Mouse (Mus musculus) erythroid progenitor cell, adult 5-6 weeks (primary cell): Measurements from ENCODE around the gene Slc25a11. TPM values are rescaled to one million over a fixed set of nuclear protein-coding genes. Genes with fewer than 3 reads are reported as not detected.

Source experiments
- total RNA-seq, 2 experiments: library from RNA; stranded (forward) in 1 of 2; stranded (reverse) in 1 of 2; fragments of 150-400 nt in 1 of 2; fragments of 186-747, 209-891 nt in 1 of 2; gene quantifications; 2 replicates each; pipeline versions ENCODE4 v1.2.3 to v1.2.4; 2015 to 2017; ENCODE audit warnings: low replicate concordance in 2 of 2

Gene Slc25a11
- total RNA-seq, 2 experiments from 2014 or later = 21.9 to 26.0 TPM

Other genes with a start within 250 kb of the Slc25a11 start
- 3.2 and 8.4 TPM in 2 replicates for gene Pelp1, start 237.4 kb downstream of the Slc25a11 start, total RNA-seq (2015; ENCODE audit: low replicate concordance)
- gene Pelp1, start 237.4 kb downstream of the Slc25a11 start, total RNA-seq (2017; ENCODE audit: low replicate concordance) = 3.1 and 3.8 TPM in 2 replicates
- 30.6 and 51.2 TPM in 2 replicates for gene Arrb2, start 214.8 kb downstream of the Slc25a11 start, total RNA-seq (2015; ENCODE audit: low replicate concordance)
- 27.9 and 33.4 TPM in 2 replicates for gene Arrb2, start 214.8 kb downstream of the Slc25a11 start, total RNA-seq (2017; ENCODE audit: low replicate concordance)
- 11.9 and 18.0 TPM in 2 replicates for gene Med11, start 195.6 kb downstream of the Slc25a11 start, total RNA-seq (2015; ENCODE audit: low replicate concordance)
- gene Med11, start 195.6 kb downstream of the Slc25a11 start, total RNA-seq (2017; ENCODE audit: low replicate concordance) = 6.4 and 31.5 TPM in 2 replicates
- not detected in 2 replicates for gene Zmynd15, start 188.0 kb downstream of the Slc25a11 start, total RNA-seq (2015; ENCODE audit: low replicate concordance)
- not detected in 2 replicates for gene Zmynd15, start 188.0 kb downstream of the Slc25a11 start, total RNA-seq (2017; ENCODE audit: low replicate concordance)
- gene Cxcl16, start 187.5 kb downstream of the Slc25a11 start, total RNA-seq (2015; ENCODE audit: low replicate concordance) = not detected in 2 replicates
- not detected in 2 replicates for gene Cxcl16, start 187.5 kb downstream of the Slc25a11 start, total RNA-seq (2017; ENCODE audit: low replicate concordance)
- gene Tm4sf5, start 142.2 kb downstream of the Slc25a11 start, total RNA-seq (2015; ENCODE audit: low replicate concordance) = not detected in 2 replicates
- not detected in 2 replicates for gene Tm4sf5, start 142.2 kb downstream of the Slc25a11 start, total RNA-seq (2017; ENCODE audit: low replicate concordance)
- gene Vmo1, start 132.9 kb downstream of the Slc25a11 start, total RNA-seq (2015; ENCODE audit: low replicate concordance) = not detected in 2 replicates
- gene Vmo1, start 132.9 kb downstream of the Slc25a11 start, total RNA-seq (2017; ENCODE audit: low replicate concordance) = not detected in 2 replicates
- gene Gltpd2, start 128.3 kb downstream of the Slc25a11 start, total RNA-seq (2015; ENCODE audit: low replicate concordance) = not detected in 2 replicates
- gene Gltpd2, start 128.3 kb downstream of the Slc25a11 start, total RNA-seq (2017; ENCODE audit: low replicate concordance) = not detected in 2 replicates
- gene Psmb6, start 122.1 kb downstream of the Slc25a11 start, total RNA-seq (2015; ENCODE audit: low replicate concordance) = 40.2 and 49.0 TPM in 2 replicates
- gene Psmb6, start 122.1 kb downstream of the Slc25a11 start, total RNA-seq (2017; ENCODE audit: low replicate concordance) = 52.0 and 74.6 TPM in 2 replicates
- gene Gm40193, start 114.5 kb downstream of the Slc25a11 start, total RNA-seq (2015; ENCODE audit: low replicate concordance) = not detected in 2 replicates
- not detected in 2 replicates for gene Gm40193, start 114.5 kb downstream of the Slc25a11 start, total RNA-seq (2017; ENCODE audit: low replicate concordance)
- not detected in 2 replicates for gene Pld2, start 107.4 kb downstream of the Slc25a11 start, total RNA-seq (2015; ENCODE audit: low replicate concordance)
- 0.23 and 0.64 TPM in 2 replicates for gene Pld2, start 107.4 kb downstream of the Slc25a11 start, total RNA-seq (2017; ENCODE audit: low replicate concordance)
- gene Mink1, start 84.6 kb downstream of the Slc25a11 start, total RNA-seq (2015; ENCODE audit: low replicate concordance) = 4.6 and 6.8 TPM in 2 replicates
- gene Mink1, start 84.6 kb downstream of the Slc25a11 start, total RNA-seq (2017; ENCODE audit: low replicate concordance) = 2.8 and 4.5 TPM in 2 replicates
- gene 4930544D05Rik, start 31.6 kb downstream of the Slc25a11 start, total RNA-seq (2015; ENCODE audit: low replicate concordance) = not detected in 2 replicates
- gene 4930544D05Rik, start 31.6 kb downstream of the Slc25a11 start, total RNA-seq (2017; ENCODE audit: low replicate concordance) = not detected in 2 replicates
- not detected in 2 replicates for gene Chrne, start 28.3 kb downstream of the Slc25a11 start, total RNA-seq (2015; ENCODE audit: low replicate concordance)
- not detected in 2 replicates for gene Chrne, start 28.3 kb downstream of the Slc25a11 start, total RNA-seq (2017; ENCODE audit: low replicate concordance)
- 2.5 and 8.0 TPM in 2 replicates for gene Gp1ba, start 8.4 kb downstream of the Slc25a11 start, total RNA-seq (2015; ENCODE audit: low replicate concordance)
- 1.1 TPM in 1 of 2 replicates, not detected in the other for gene Gp1ba, start 8.4 kb downstream of the Slc25a11 start, total RNA-seq (2017; ENCODE audit: low replicate concordance)
- 134 and 213 TPM in 2 replicates for gene Rnf167, start 244 bp downstream of the Slc25a11 start, total RNA-seq (2015; ENCODE audit: low replicate concordance)
- 115 and 117 TPM in 2 replicates for gene Rnf167, start 244 bp downstream of the Slc25a11 start, total RNA-seq (2017; ENCODE audit: low replicate concordance)
- gene Pfn1, start 7.2 kb upstream of the Slc25a11 start, total RNA-seq (2015; ENCODE audit: low replicate concordance) = 529 and 614 TPM in 2 replicates
- gene Pfn1, start 7.2 kb upstream of the Slc25a11 start, total RNA-seq (2017; ENCODE audit: low replicate concordance) = 132 and 200 TPM in 2 replicates
- 5.4 and 14.8 TPM in 2 replicates for gene Eno3, start 9.7 kb upstream of the Slc25a11 start, total RNA-seq (2015; ENCODE audit: low replicate concordance)
- gene Eno3, start 9.7 kb upstream of the Slc25a11 start, total RNA-seq (2017; ENCODE audit: low replicate concordance) = 2.3 and 11.0 TPM in 2 replicates
- 36.9 and 38.6 TPM in 2 replicates for gene Spag7, start 21.9 kb upstream of the Slc25a11 start, total RNA-seq (2015; ENCODE audit: low replicate concordance)
- 11.1 and 38.0 TPM in 2 replicates for gene Spag7, start 21.9 kb upstream of the Slc25a11 start, total RNA-seq (2017; ENCODE audit: low replicate concordance)
- 4.7 and 17.6 TPM in 2 replicates for gene Camta2, start 40.6 kb upstream of the Slc25a11 start, total RNA-seq (2015; ENCODE audit: low replicate concordance)
- 0.45 and 0.90 TPM in 2 replicates for gene Camta2, start 40.6 kb upstream of the Slc25a11 start, total RNA-seq (2017; ENCODE audit: low replicate concordance)
- not detected in 2 replicates for gene Inca1, start 52.7 kb upstream of the Slc25a11 start, total RNA-seq (2015; ENCODE audit: low replicate concordance)
- gene Inca1, start 52.7 kb upstream of the Slc25a11 start, total RNA-seq (2017; ENCODE audit: low replicate concordance) = not detected in 2 replicates
- gene Kif1c, start 53.1 kb upstream of the Slc25a11 start, total RNA-seq (2015; ENCODE audit: low replicate concordance) = 1.1 and 1.7 TPM in 2 replicates
- gene Kif1c, start 53.1 kb upstream of the Slc25a11 start, total RNA-seq (2017; ENCODE audit: low replicate concordance) = 2.7 and 3.6 TPM in 2 replicates
- gene Zfp3, start 116.7 kb upstream of the Slc25a11 start, total RNA-seq (2015; ENCODE audit: low replicate concordance) = 1.8 TPM in 1 of 2 replicates, not detected in the other
- 0.30 and 0.90 TPM in 2 replicates for gene Zfp3, start 116.7 kb upstream of the Slc25a11 start, total RNA-seq (2017; ENCODE audit: low replicate concordance)
- not detected in 2 replicates for gene Scimp, start 165.1 kb upstream of the Slc25a11 start, total RNA-seq (2015; ENCODE audit: low replicate concordance)
- not detected in 2 replicates for gene Scimp, start 165.1 kb upstream of the Slc25a11 start, total RNA-seq (2017; ENCODE audit: low replicate concordance)
- 6.5 and 8.0 TPM in 2 replicates for gene Rabep1, start 197.3 kb upstream of the Slc25a11 start, total RNA-seq (2015; ENCODE audit: low replicate concordance)
- gene Rabep1, start 197.3 kb upstream of the Slc25a11 start, total RNA-seq (2017; ENCODE audit: low replicate concordance) = 20.9 and 23.0 TPM in 2 replicates